Mouse (Mus musculus) thymus, postnatal 0 days (tissue): ENCODE results near the gene Chst3. TPM values are rescaled to one million over a fixed set of nuclear protein-coding genes. Genes with fewer than 3 reads are reported as not detected.
"Not testable (repeated sequence)": the region's sequence is repeated elsewhere in the genome, so short reads cannot be mapped to it uniquely, and the experiment has no call there.

ENCODE experiments used
- DNase-seq: peaks from one replicate; pipeline ENCODE4 v3.0.0-alpha.2; 2015; ENCODE audit warnings: low spot score
- polyA plus RNA-seq: library from polyadenylated mRNA; unstranded; fragments of >200 nt; fragmentation: Nextera tagmentation; extraction: Ambion mirVana; gene quantifications from 2 replicates; pipeline ENCODE4 v1.2.1, GENCODE M21; 2015

Chst3 gene
- polyA plus RNA-seq, 1 experiment from 2014 or later: 0.38 TPM

DNA sequence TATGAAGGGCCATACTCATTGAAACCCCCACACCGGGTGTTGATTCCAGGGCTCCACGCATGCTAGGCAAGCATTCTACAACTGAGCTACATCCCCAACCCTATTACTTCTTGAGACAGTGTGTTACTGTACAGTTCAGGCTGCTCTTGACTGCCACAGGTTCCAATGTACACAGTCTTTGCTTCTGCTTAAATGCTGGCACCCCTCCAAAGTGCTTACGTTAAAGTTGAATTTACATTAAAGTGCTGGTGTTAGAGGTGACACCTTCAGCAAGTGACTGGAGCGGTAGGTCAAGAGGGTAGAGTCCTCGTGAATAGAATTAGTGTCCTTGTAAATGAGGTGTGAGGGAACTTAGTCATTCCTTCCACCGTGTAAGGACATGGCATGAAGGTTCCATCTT is 19.7 kb downstream of the Chst3 start:
- no peak for DNase-seq

- no peak for DNase-seq
Measured at GRCm38 (mm10) chr10:60197406-60197821, 21.6 kb downstream of the Chst3 start.

DNA sequence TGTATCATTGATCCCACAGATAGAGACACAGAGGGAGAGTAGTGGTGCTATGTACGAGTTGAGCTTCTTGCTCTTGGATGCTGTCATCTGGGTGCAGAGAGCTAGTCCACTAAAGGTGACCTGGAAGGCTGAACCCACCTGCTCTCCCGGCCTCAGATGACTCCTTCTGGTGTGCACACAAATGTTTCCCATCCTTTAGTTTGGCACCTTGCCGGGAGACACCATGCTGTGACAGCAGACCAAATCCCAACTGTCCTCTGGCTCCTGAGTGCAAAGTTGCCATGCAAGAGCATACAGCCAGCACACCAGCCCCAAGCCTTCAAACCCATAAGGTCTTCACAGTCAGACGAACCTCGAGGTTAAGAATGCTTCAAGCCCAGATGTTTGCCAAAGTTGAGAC is 22.1 kb downstream of the Chst3 start:
- no peak for DNase-seq

GRCm38 (mm10) chr10:60195087-60195486 is 24.0 kb downstream of the Chst3 start:
- no peak for DNase-seq

DNA sequence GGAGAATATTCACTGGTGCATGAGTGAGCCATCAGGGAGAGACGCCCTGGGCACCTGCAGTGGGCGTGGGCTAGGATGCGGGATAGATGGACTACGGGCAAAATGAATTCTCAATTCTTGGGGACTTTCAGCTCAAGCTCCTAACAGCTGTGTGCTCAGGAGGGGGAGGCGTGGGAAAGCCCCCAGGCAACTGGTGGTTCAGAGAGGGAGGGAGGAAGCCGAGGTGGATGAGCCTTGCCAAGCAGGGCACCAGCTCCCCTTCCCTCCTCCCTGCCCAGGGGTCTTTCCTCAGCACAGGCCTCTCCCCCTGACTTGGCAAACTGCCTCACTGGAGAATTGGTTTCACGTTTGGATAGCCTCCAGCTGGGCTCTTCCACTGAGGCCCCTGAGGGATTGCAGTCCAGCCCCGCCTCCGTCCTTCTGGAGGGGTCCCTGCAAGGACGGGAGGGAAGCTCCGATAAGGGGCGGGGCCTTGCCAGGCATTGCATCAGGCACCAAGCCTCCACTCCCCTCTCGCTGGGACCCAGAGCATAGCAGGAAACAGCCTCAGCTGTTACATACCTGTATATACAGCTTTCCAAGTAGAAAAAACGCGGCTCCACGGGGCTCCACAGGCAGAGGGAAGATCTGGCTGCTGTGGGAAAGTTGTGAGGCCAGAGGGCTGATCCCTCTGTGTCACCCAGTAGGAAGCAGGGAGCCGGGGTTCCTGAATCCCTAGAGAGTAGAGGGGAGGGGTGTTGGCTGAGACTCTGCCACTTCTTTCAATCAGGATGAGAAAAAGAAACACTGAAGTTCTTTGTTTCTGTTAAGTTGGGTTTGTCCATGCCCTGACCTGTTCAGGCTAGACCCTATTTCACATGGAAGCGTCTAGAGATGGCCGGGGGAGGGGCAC is 25.3 kb downstream of the Chst3 start:
- DNase-seq: no peak

DNA sequence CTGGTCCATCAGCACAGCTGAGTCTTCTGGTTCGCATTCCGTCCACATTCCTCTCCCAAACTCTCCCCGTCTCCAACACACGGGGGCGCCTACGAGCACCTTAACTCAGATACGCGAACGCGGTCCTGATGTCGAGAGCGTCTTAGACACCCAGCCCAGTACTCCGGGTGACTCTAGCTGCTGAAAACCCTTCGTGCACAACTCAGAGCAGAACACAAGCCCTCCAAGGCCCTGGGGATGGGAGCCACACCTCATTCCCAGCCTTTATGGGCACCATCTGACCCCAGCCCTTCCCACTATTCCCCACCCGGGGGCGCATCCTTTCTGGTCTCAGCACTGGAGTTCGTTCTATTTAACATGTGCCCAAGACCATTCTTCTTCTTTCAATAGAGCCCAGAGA is 27.3 kb downstream of the Chst3 start:
- peak; percentile 78 for DNase-seq

GRCm38 (mm10) chr10:60189534-60190186 is 29.4 kb downstream of the Chst3 start:
- no peak for DNase-seq

DNA sequence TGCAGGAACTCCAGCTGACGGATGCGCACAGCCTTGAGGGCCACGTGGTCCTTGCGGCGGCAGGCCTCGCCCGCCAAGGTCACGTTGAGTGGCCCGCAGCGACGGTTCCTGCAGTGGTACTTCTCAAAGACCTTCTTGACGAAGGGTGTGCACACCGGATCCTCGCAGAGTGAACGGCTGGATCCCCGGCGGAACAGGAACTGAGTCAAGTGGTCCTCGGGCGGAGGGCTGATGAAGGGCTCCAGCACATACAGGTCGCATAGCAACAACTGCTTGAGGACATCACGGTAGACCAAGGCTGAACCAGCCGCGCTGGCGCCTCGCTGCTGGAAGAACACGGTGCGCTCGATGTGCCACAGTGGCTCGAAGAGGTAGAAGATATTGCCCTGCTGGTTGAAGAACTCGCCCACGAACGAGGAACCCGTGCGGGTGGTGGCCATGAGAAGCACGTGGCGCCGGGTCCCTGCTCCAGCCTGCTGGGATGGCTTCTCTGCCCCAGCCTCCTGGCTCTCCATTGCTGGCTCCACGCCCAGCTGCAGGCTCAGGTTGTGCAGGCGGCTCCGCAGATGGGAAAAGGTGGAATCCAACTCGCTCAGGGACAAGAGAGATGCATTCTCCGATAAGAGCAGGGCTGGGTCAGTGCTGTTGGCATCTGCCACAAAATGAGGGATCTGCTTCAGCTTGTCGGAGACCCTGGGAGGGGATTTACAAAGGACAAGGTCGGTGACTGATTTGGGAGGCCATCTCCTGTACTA is 32.7 kb downstream of the Chst3 start:
- DNase-seq: no peak

GRCm38 (mm10) chr10:60185023-60185709 is 33.9 kb downstream of the Chst3 start:
- no peak for DNase-seq

DNA sequence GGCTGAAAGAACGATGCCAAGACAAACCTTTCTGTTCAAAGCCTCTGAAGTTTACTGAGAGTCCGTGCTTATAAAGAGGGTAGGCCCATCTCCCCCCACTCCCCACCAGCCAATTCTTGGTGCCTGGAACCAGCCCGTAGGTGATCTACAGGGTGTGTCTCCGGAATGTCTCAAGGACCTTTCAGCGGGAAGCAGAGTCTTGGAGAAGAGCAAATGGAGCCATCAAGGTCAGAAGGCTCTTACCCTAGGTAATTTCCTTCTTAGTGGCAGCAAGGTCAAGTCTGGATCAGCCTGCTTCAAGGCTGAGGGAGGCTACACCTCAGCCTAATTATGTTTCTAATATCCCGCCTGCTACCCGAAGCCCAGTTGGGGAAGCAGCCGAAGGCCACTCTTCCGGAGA is 43.8 kb downstream of the Chst3 start:
- not testable (repeated sequence) for DNase-seq

DNA sequence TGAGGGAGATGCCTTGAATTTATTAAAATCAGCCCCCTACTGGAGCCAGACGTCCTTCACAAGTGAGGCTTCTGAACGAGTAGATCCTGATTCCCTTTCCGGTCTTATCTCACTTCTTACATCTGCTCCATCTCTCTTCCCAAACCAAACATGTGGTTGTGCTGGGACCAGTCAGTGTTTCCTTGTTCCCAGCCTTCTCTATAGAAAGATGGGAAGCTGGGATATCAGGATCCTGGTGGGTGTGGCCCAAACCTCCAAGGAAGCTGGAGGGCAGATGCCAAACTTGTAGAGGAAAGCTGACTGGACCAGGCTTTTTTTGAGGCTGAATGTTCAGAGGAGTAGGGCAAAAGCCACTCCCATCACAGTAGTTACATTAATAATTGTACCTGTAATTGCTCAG is 44.6 kb downstream of the Chst3 start:
- DNase-seq: no peak

DNA sequence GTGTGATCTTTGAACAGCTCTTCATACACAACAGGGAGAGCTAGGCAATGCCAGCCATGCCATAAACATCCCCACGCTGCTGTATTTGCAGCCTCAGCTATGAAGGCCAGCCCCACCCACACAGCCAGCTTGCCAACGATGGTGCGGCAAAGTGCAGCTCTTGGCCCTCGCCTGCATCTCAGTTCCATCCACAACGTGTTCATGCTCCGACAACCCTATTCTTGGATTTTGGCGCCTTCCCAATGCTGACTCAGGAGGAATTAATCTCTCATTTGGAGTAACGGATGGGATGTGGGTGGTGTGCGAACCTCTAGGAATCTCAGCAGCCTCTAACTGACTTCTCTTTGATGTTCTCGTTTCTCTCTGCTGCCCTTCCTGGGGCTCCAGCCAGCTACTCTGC is 46.0 kb downstream of the Chst3 start:
- no peak for DNase-seq

GRCm38 (mm10) chr10:60172306-60172705 is 46.8 kb downstream of the Chst3 start:
- no peak for DNase-seq

GRCm38 (mm10) chr10:60171368-60171767 is 47.7 kb downstream of the Chst3 start:
- no peak for DNase-seq

GRCm38 (mm10) chr10:60170326-60171089 is 48.6 kb downstream of the Chst3 start:
- DNase-seq: no peak

DNA sequence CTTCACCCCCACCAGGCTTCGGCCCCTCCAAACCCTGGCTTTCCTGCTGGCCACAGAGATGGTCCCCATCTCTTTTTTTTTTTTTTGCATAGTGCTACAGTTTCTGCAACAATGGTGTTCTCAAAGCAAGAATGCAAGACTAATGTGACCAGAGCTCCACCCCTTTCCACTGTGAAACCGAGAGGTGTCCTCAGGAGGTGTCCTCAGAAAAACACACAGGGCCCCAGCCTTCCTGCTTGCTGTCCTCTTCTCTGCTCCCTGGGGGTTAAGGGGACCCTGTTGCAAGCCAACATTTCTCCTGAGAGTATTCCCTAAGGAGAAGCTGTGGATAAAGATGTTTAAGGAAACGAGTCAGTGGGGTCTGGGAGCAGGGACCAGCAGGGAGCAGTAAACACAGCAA is 50.1 kb downstream of the Chst3 start:
- no peak for DNase-seq

- peak; percentile 52 for DNase-seq
Measured at GRCm38 (mm10) chr10:60168306-60168705, 50.8 kb downstream of the Chst3 start.

GRCm38 (mm10) chr10:60166068-60166467 is 53.0 kb downstream of the Chst3 start:
- no peak for DNase-seq

GRCm38 (mm10) chr10:60164869-60165268 is 54.2 kb downstream of the Chst3 start:
- DNase-seq: no peak

DNA sequence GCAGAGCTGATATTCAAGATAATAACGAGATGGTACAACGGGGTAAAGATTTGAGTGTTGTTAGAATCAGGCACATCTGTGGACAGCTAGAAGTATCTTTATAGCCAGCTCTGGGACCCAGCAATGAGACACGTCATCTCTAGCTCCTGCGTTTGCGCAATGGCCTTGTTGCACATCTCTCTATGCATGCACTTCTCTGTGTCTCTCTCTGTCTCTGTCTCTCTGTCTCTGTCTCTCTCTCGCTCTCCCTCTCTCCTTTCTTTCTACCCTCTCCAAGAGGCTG is 56.1 kb downstream of the Chst3 start:
- DNase-seq: no peak
